Mouse (Mus musculus) hindbrain, embryonic 15.5 days (tissue): Measurements from ENCODE around the gene Akap2. TPM values are rescaled to one million over a fixed set of nuclear protein-coding genes. Genes with fewer than 3 reads are reported as not detected.

Experiments used
- ATAC-seq: fragments of 200-750 bp; cut with Nextera tagmentation; 2 replicates; pipeline ENCODE4 v1.8.0; 2017; ENCODE audit warnings: low read depth, moderate number of reproducible peaks, moderate TSS enrichment; ENCODE audit not compliant: low FRiP score
- H3K27ac ChIP-seq: fragments of 300-500 bp; sonication (generic); replicated peaks from 2 replicates; pipeline ENCODE4 v1.5.1; 2015; ENCODE audit warnings: mild to moderate bottlenecking, inconsistent platforms
- H3K27me3 ChIP-seq: fragments of 300-500 bp; sonication (generic); 2 replicates; pipeline ENCODE4 v1.6.1; 2015; ENCODE audit warnings: control low read depth, inconsistent platforms
- H3K36me3 ChIP-seq: fragments of 300-500 bp; sonication (generic); 2 replicates; pipeline ENCODE4 v1.6.1; 2015; ENCODE audit warnings: control low read depth, inconsistent platforms
- H3K4me1 ChIP-seq: fragments of 300-500 bp; sonication (generic); replicated peaks from 2 replicates; pipeline ENCODE4 v1.6.1; 2015; ENCODE audit warnings: control low read depth, inconsistent platforms
- H3K4me2 ChIP-seq: fragments of 300-500 bp; sonication (generic); 2 replicates; pipeline ENCODE4 v1.6.1; 2015; ENCODE audit warnings: moderate library complexity, mild to moderate bottlenecking, inconsistent platforms
- H3K4me3 ChIP-seq: fragments of 300-500 bp; sonication (generic); 2 replicates; pipeline ENCODE4 v1.5.1; 2015; ENCODE audit warnings: mild to moderate bottlenecking, inconsistent platforms
- H3K9ac ChIP-seq: fragments of 300-500 bp; sonication (generic); 2 replicates; pipeline ENCODE4 v1.6.1; 2015; ENCODE audit warnings: inconsistent platforms
- H3K9me3 ChIP-seq: fragments of 300-500 bp; sonication (generic); 2 replicates; pipeline ENCODE4 v1.6.1; 2016; ENCODE audit warnings: control low read depth, inconsistent platforms
- WGBS: fragments of 180-500 bp; shearing (Covaris S2); methylation state at CpG from one replicate; pipeline ENCODE4 v1.1.7; 2015; 5-methylcytosine and 5-hydroxymethylcytosine counted together
- polyA plus RNA-seq: library from polyadenylated mRNA; unstranded; fragments of >200 nt; fragmentation: Nextera tagmentation; extraction: Ambion mirVana; gene quantifications from 2 replicates; pipeline ENCODE4 v1.2.1, GENCODE M21; 2015

Gene Akap2
- polyA plus RNA-seq, 1 experiment from 2014 or later = 11.4 TPM

GRCm38 (mm10) chr4:57783853-57784600 is 66.6 kb downstream of the Akap2 start:
- Histone ChIP-seq H3K4me1 (peaks cover 34% of the 10 kb centered on the region), H3K9ac (no peak overlapping the region), H3K27me3 (no peaks in the 10 kb centered on the region), H3K9me3 (no peaks in the 10 kb centered on the region), H3K4me3 (no peak overlapping the region; the same call in 1 of the 2 replicates), H3K4me2 (peak overlapping the region; percentile 94), H3K27ac (no peak overlapping the region), H3K36me3 (no peaks in the 10 kb centered on the region)
- no peak for ATAC-seq
- 64% methylated on average over 11 of the region's 11 CpGs for WGBS

GRCm38 (mm10) chr4:57788709-57789108 is 71.3 kb downstream of the Akap2 start:
- H3K4me1 ChIP-seq = peaks cover 11% of the 10 kb centered on the region; the same call in 1 of the 2 replicates
- H3K9me3 ChIP-seq = no peaks in the 10 kb centered on the region
- no peak overlapping the region for H3K4me2 ChIP-seq
- no peak overlapping the region for H3K9ac ChIP-seq
- no peaks in the 10 kb centered on the region for H3K27me3 ChIP-seq
- no peak for ATAC-seq
- WGBS = 45% methylated on average over 5 of the region's 5 CpGs
- no peak overlapping the region for H3K4me3 ChIP-seq
- no peak overlapping the region for H3K27ac ChIP-seq
- H3K36me3 ChIP-seq = no peaks in the 10 kb centered on the region

- no peak for ATAC-seq
- no peak overlapping the region for H3K4me3 ChIP-seq
- H3K9me3 ChIP-seq = no peaks in the 10 kb centered on the region
- no peak overlapping the region for H3K9ac ChIP-seq
- H3K27me3 ChIP-seq = no peaks in the 10 kb centered on the region
- no peak overlapping the region for H3K4me2 ChIP-seq
- no peaks in the 10 kb centered on the region for H3K36me3 ChIP-seq
- H3K27ac ChIP-seq = no peak overlapping the region
- 0 out of 2 replicates have a peak, but pooled peaks cover 7% of the 10 kb centered on the region for H3K4me1 ChIP-seq
These were observed 71.7 kb downstream of the Akap2 start for GRCm38 (mm10) chr4:57789118-57789517.

GRCm38 (mm10) chr4:57793989-57794388 is 76.5 kb downstream of the Akap2 start:
- H3K4me1 ChIP-seq = peaks cover 11% of the 10 kb centered on the region
- H3K9ac ChIP-seq = no peak overlapping the region
- no peak overlapping the region for H3K4me2 ChIP-seq
- H3K27me3 ChIP-seq = no peaks in the 10 kb centered on the region
- H3K27ac ChIP-seq = no peak overlapping the region
- H3K36me3 ChIP-seq = no peaks in the 10 kb centered on the region
- H3K9me3 ChIP-seq = no peaks in the 10 kb centered on the region
- WGBS = 62% methylated on average over 8 of the region's 8 CpGs
- H3K4me3 ChIP-seq = no peak overlapping the region
- ATAC-seq = no peak

GRCm38 (mm10) chr4:57794547-57794946 is 77.1 kb downstream of the Akap2 start:
- Histone ChIP-seq H3K9ac (no peak overlapping the region), H3K27me3 (no peaks in the 10 kb centered on the region), H3K4me1 (peaks cover 9% of the 10 kb centered on the region), H3K36me3 (no peaks in the 10 kb centered on the region), H3K27ac (no peak overlapping the region), H3K9me3 (no peaks in the 10 kb centered on the region), H3K4me3 (no peak overlapping the region), H3K4me2 (no peak overlapping the region)
- WGBS = 44% methylated on average over 3 of the region's 3 CpGs
- no peak for ATAC-seq

- Histone ChIP-seq H3K9ac (no peak overlapping the region), H3K4me2 (no peak overlapping the region), H3K27ac (no peak overlapping the region), H3K27me3 (no peaks in the 10 kb centered on the region), H3K9me3 (no peaks in the 10 kb centered on the region), H3K4me1 (peaks cover 8% of the 10 kb centered on the region), H3K36me3 (no peaks in the 10 kb centered on the region), H3K4me3 (no peak overlapping the region)
- no peak for ATAC-seq
- 78% methylated on average over 9 of the region's 9 CpGs for WGBS
These were observed 80.3 kb downstream of the Akap2 start for GRCm38 (mm10) chr4:57797548-57798285.

- Histone ChIP-seq H3K9me3 (no peaks in the 10 kb centered on the region), H3K27ac (no peak overlapping the region), H3K4me2 (no peak overlapping the region), H3K9ac (no peak overlapping the region), H3K36me3 (no peaks in the 10 kb centered on the region), H3K4me3 (no peak overlapping the region), H3K4me1 (peaks cover 8% of the 10 kb centered on the region), H3K27me3 (no peaks in the 10 kb centered on the region)
- 0 out of 2 replicates have a peak, but pooled peaks have one; percentile 59 for ATAC-seq
- WGBS = 26% methylated on average over 10 of the region's 10 CpGs
These were observed 81.0 kb downstream of the Akap2 start for GRCm38 (mm10) chr4:57798286-57799018.

- no peak overlapping the region for H3K4me2 ChIP-seq
- no peaks in the 10 kb centered on the region for H3K36me3 ChIP-seq
- no peaks in the 10 kb centered on the region for H3K9me3 ChIP-seq
- no peak overlapping the region for H3K27ac ChIP-seq
- H3K4me1 ChIP-seq = peaks cover 8% of the 10 kb centered on the region
- H3K27me3 ChIP-seq = no peaks in the 10 kb centered on the region
- no peak overlapping the region for H3K9ac ChIP-seq
- H3K4me3 ChIP-seq = no peak overlapping the region
- ATAC-seq = no peak
- WGBS = 82% methylated on average over 1 of the region's 1 CpGs
These were observed 81.8 kb downstream of the Akap2 start for GRCm38 (mm10) chr4:57799297-57799696.

GRCm38 (mm10) chr4:57801239-57801638 is 83.8 kb downstream of the Akap2 start:
- Histone ChIP-seq H3K9me3 (no peaks in the 10 kb centered on the region), H3K4me1 (peaks cover 8% of the 10 kb centered on the region), H3K27ac (no peak overlapping the region), H3K4me3 (no peak overlapping the region), H3K27me3 (no peaks in the 10 kb centered on the region), H3K36me3 (no peaks in the 10 kb centered on the region), H3K9ac (no peak overlapping the region), H3K4me2 (no peak overlapping the region)
- no peak for ATAC-seq
- whole genome bisulfite sequencing = 82% methylated on average over 7 of the region's 7 CpGs

- H3K9ac ChIP-seq = no peak overlapping the region
- H3K27ac ChIP-seq = no peak overlapping the region
- 91% methylated on average over 5 of the region's 5 CpGs for WGBS
- H3K4me1 ChIP-seq = peaks cover 8% of the 10 kb centered on the region
- H3K9me3 ChIP-seq = no peaks in the 10 kb centered on the region
- H3K36me3 ChIP-seq = no peaks in the 10 kb centered on the region
- H3K27me3 ChIP-seq = no peaks in the 10 kb centered on the region
- ATAC-seq = no peak
- no peak overlapping the region for H3K4me2 ChIP-seq
- no peak overlapping the region for H3K4me3 ChIP-seq
These were observed 84.5 kb downstream of the Akap2 start for GRCm38 (mm10) chr4:57801986-57802385.

GRCm38 (mm10) chr4:57802411-57802810 is 85.0 kb downstream of the Akap2 start:
- Histone ChIP-seq H3K4me3 (no peak overlapping the region), H3K4me2 (no peak overlapping the region), H3K4me1 (peaks cover 8% of the 10 kb centered on the region), H3K9me3 (no peaks in the 10 kb centered on the region), H3K36me3 (no peaks in the 10 kb centered on the region), H3K9ac (no peak overlapping the region), H3K27me3 (no peaks in the 10 kb centered on the region), H3K27ac (no peak overlapping the region)
- no peak for ATAC-seq
- 89% methylated on average over 3 of the region's 3 CpGs for WGBS

GRCm38 (mm10) chr4:57804902-57805301 is 87.4 kb downstream of the Akap2 start:
- ATAC-seq = no peak
- no peak overlapping the region for H3K9ac ChIP-seq
- no peak overlapping the region for H3K27ac ChIP-seq
- H3K9me3 ChIP-seq = no peaks in the 10 kb centered on the region
- H3K4me3 ChIP-seq = no peak overlapping the region
- 82% methylated on average over 6 of the region's 6 CpGs for WGBS
- H3K27me3 ChIP-seq = no peaks in the 10 kb centered on the region
- H3K36me3 ChIP-seq = no peaks in the 10 kb centered on the region
- H3K4me2 ChIP-seq = no peak overlapping the region
- H3K4me1 ChIP-seq = no peaks in the 10 kb centered on the region
